Mouse (Mus musculus) brain, embryonic 14.5 days (tissue): ENCODE measurements around the gene AL732309.1. TPM values are rescaled to one million over a fixed set of nuclear protein-coding genes. Genes with fewer than 3 reads are reported as not detected.

Experiments used
- DNase-seq: peaks from one replicate; pipeline ENCODE4 v3.0.0-alpha.2; 2011; ENCODE audit warnings: low read depth
- CTCF ChIP-seq: fragments of 200-500 bp; IDR thresholded peaks from 2 replicates; pipeline ENCODE4 v1.5.1; 2012; ENCODE audit warnings: inconsistent platforms, mild to moderate bottlenecking, moderate library complexity, borderline replicate concordance; ENCODE audit not compliant: insufficient read depth, insufficient read length; ENCODE audit errors: extremely low read depth
- POLR2A ChIP-seq: fragments of 200-500 bp; IDR thresholded peaks from 2 replicates; pipeline ENCODE4 v1.6.1; 2012; ENCODE audit warnings: mild to moderate bottlenecking, inconsistent platforms, borderline replicate concordance; ENCODE audit not compliant: poor library complexity, insufficient read depth, insufficient read length, severe bottlenecking; ENCODE audit errors: extremely low read depth
- polyA plus RNA-seq: library from polyadenylated mRNA; depleted of rRNA; stranded (reverse); fragments of >200 nt; gene quantifications from 2 replicates; pipeline ENCODE4 v1.2.3, GENCODE M21; 2012; rRNA removed

Gene AL732309.1
- polyA plus RNA-seq, 1 experiment, result 19.1 TPM

DNA sequence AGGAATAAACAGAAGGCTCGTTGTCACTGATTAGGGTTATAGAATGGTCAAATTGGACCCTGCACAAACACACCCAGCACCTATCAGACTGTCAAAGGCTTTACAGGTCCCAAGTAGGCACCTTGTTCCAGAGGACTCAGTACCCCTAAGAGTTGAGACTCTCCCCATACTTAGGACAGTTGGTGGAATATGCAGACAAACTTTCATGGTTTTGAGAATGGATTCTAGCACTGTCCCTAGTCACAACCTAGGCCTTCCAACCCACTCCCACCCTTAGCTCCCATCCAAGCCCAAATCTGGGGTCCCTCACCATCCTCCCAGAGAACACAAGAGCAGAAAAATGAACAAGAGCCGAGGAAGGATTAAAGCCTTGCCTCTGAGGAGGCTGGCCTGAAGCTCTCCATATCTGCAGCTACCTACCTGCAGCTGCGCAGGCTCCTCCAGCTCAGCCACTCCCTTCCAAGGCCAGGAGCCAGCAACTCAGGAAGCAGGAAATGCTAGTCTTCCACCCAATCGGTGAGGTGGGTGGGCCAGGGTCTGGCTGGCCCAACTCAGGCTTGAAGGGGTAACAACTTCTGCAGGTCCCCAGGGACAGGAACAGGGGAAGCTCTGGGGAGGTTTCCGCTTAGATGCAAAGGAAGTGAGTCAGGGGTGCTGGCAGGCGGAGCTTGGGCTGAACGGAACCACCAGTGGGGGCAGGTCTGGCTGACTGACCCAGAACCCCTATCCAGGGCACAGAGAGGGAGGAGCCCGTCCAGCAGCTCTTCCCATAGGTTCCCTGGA is 50.3 kb downstream of the AL732309.1 start, which contains the start of gene Tor4a:
Gene Tor4a, minus strand, starts transcription at position 715 of the 783 bp plus-strand sequence.
- peak; percentile 13 for DNase-seq
- no peak for TF ChIP-seq POLR2A
- TF ChIP-seq CTCF, result no peak

DNA sequence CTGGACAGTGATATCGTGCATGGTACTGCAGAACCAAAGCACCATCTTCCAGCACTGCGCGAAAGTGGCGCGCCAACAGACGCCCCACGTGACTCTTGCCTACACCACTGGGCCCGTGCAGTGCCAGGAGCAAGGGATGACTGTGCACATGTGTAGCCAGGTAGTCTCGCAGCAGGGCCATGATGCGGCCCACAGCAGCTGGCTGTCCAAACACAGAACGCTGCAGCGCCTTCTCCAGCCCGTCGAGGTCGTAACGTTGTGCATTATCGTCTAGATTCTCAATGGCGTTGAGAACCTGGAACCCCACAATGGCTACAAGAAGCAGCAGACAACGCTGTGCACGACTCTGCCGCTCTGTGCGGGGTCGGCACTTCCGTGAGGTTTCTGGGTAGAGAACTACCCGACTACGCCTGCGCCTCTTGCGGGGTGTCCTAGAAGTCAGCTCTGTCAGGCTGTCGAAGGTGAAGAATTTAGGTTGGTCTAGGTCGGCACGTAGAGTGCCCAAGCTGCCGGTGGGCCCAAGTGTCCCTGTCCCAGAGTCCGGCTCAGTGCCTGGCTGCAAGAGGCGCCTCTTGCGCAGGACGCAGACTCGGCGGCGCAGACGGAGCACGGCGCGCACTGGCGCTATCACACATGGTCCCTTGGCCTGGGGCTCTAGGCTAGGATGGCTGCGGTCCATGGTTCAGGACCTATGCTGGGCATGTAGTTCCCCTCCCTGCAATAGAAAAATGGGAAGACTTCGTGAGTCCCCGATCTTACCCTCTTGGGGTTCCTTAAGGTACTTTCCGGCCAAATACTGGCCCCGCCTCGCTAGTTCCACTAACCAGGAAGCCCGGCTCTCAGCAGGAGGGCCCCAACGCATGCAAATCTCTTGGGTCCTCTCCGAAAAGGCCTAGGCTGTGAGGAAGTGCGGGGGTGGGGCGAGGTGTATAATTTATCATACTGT is 51.2 kb downstream of the AL732309.1 start:
- DNase-seq, result no peak
- TF ChIP-seq CTCF, result no peak
- TF ChIP-seq POLR2A, result no peak

Other genes with a start within 250 kb of the AL732309.1 start
- 194 and 297 TPM in 2 replicates for gene Nsmf, start 192.5 kb downstream of the AL732309.1 start, polyA plus RNA-seq
- gene Entpd8, start 166.6 kb downstream of the AL732309.1 start, polyA plus RNA-seq, result 0.11 and 0.18 TPM in 2 replicates
- 0.04 TPM in 2 replicates for gene Noxa1, start 151.7 kb downstream of the AL732309.1 start, polyA plus RNA-seq
- 50.0 and 58.5 TPM in 2 replicates for gene Nrarp, start 66.1 kb downstream of the AL732309.1 start, polyA plus RNA-seq
- 1.9 and 2.0 TPM in 2 replicates for gene Tor4a, start 50.0 kb downstream of the AL732309.1 start, polyA plus RNA-seq
- gene Nelfb, start 35.4 kb downstream of the AL732309.1 start, polyA plus RNA-seq, result 78.9 and 91.3 TPM in 2 replicates
- not detected in 2 replicates for gene Stpg3, start 32.2 kb downstream of the AL732309.1 start, polyA plus RNA-seq
- gene Fam166a, start 28.1 kb downstream of the AL732309.1 start, polyA plus RNA-seq, result 0.10 and 0.14 TPM in 2 replicates
- 449 and 524 TPM in 2 replicates for gene Tubb4b, start 22.2 kb downstream of the AL732309.1 start, polyA plus RNA-seq
- gene Slc34a3, start 12.5 kb downstream of the AL732309.1 start, polyA plus RNA-seq, result not detected in 2 replicates
- not detected in 2 replicates for gene Rnf224, start 10.1 kb downstream of the AL732309.1 start, polyA plus RNA-seq
- gene Rnf208, start 4.6 kb downstream of the AL732309.1 start, polyA plus RNA-seq, result 127 and 148 TPM in 2 replicates
- 0.10 and 0.67 TPM in 2 replicates for gene Cysrt1, start 4.4 kb downstream of the AL732309.1 start, polyA plus RNA-seq
- gene Tmem203, start 8.6 kb upstream of the AL732309.1 start, polyA plus RNA-seq, result 26.4 and 32.2 TPM in 2 replicates
- 7.7 and 13.0 TPM in 2 replicates for gene Tprn, start 15.8 kb upstream of the AL732309.1 start, polyA plus RNA-seq
- gene Ssna1, start 25.6 kb upstream of the AL732309.1 start, polyA plus RNA-seq, result 105 and 160 TPM in 2 replicates
- gene Anapc2, start 25.6 kb upstream of the AL732309.1 start, polyA plus RNA-seq, result 131 and 149 TPM in 2 replicates
- not detected in 2 replicates for gene Tmem210, start 41.3 kb upstream of the AL732309.1 start, polyA plus RNA-seq
- gene Lrrc26, start 43.1 kb upstream of the AL732309.1 start, polyA plus RNA-seq, result 0.07 TPM in 1 of 2 replicates, not detected in the other
- gene Grin1, start 72.3 kb upstream of the AL732309.1 start, polyA plus RNA-seq, result 24.4 and 47.2 TPM in 2 replicates
- 22.5 and 37.0 TPM in 2 replicates for gene Man1b1, start 85.5 kb upstream of the AL732309.1 start, polyA plus RNA-seq
- gene Dpp7, start 109.5 kb upstream of the AL732309.1 start, polyA plus RNA-seq, result 35.3 and 57.1 TPM in 2 replicates
- 2.4 TPM in 2 replicates for gene Uap1l1, start 118.8 kb upstream of the AL732309.1 start, polyA plus RNA-seq
- 20.1 and 48.8 TPM in 2 replicates for gene Sapcd2, start 125.5 kb upstream of the AL732309.1 start, polyA plus RNA-seq
- gene Entpd2, start 149.0 kb upstream of the AL732309.1 start, polyA plus RNA-seq, result 2.2 and 2.3 TPM in 2 replicates
- gene Npdc1, start 152.5 kb upstream of the AL732309.1 start, polyA plus RNA-seq, result 621 and 644 TPM in 2 replicates
- 0.42 and 0.57 TPM in 2 replicates for gene Fut7, start 176.4 kb upstream of the AL732309.1 start, polyA plus RNA-seq
- gene Abca2, start 181.8 kb upstream of the AL732309.1 start, polyA plus RNA-seq, result 29.8 and 60.6 TPM in 2 replicates
- 1.1 and 1.9 TPM in 2 replicates for gene Clic3, start 210.0 kb upstream of the AL732309.1 start, polyA plus RNA-seq
- gene Paxx, start 214.2 kb upstream of the AL732309.1 start, polyA plus RNA-seq, result 109 and 142 TPM in 2 replicates
- gene Ptgds, start 223.2 kb upstream of the AL732309.1 start, polyA plus RNA-seq, result 60.4 and 73.5 TPM in 2 replicates
- gene Lcn12, start 247.0 kb upstream of the AL732309.1 start, polyA plus RNA-seq, result not detected in 2 replicates